Mouse (Mus musculus) heart, adult 8-10 months (tissue): ENCODE results near the gene Pramel4. TPM values are rescaled to one million over a fixed set of nuclear protein-coding genes. Genes with fewer than 3 reads are reported as not detected.
"Not testable (repeated sequence)": the region's sequence is repeated elsewhere in the genome, so short reads cannot be mapped to it uniquely, and the experiment has no call there.

ENCODE experiments used
- DNase-seq: peaks from one replicate; pipeline ENCODE4 v3.0.0; 2022; ENCODE audit warnings: low spot score
- total RNA-seq, 4 experiments: library from RNA; stranded (reverse); gene quantifications; 2 replicates each; pipeline ENCODE4 v1.2.4; 2022

Gene Pramel4
- not detected for total RNA-seq

DNA sequence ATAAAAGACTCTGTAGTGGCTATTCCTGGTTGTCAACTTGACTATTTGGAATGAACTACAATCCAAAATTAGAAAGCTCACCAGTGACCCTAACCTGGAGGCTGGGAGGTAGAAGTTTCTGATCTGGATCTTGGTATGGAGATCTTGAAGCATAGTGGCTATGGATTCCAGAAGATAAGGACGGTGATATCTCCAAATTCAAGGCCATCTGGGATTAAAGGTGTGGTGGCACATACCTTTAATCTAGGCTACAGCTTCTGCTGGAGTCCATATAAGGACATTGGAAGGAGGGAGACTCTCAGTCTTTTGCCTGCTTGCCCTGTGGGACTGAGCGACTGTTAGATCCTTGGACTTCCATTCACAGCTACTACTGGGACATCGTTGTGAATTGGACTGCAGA is at the start of gene Pramel4:
TSS of gene Pramel4 (plus strand) at position 301 of the 400 bp plus-strand sequence.
- not testable (repeated sequence) for DNase-seq

DNA sequence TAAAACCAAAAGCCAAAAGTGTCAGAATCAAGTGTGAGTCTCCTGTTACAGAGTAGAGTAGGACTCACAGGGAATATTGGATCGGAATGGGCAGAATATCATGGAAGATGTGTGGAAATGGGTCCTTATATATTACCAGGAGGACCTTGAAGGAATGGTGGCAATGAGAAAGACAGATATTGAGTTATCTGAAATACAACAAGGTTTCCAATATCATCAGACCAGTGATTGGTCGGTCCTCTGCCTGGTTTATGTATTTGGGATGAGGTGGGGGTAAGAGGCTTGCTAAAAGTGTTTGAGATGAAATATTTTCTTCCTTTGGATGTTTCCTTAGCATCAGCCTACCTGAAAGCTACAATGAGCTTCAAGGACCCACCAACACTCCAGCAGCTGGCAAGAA is 47.2 kb downstream of the Pramel4 start, which contains the start of gene Gm13102:
TSS of gene Gm13102 (plus strand) at position 301 of the 400 bp plus-strand sequence.
- not testable (repeated sequence) for DNase-seq

Other genes with a start within 250 kb of the Pramel4 start
- gene Gm13084, start 243.0 kb upstream of the Pramel4 start, total RNA-seq = not detected
- gene Gm13103, start 212.6 kb upstream of the Pramel4 start, total RNA-seq = not detected
- not detected for gene Pramef6, start 158.7 kb upstream of the Pramel4 start, total RNA-seq
- not detected for gene Pramef25, start 108.1 kb upstream of the Pramel4 start, total RNA-seq
- gene Gm13101, start 92.2 kb upstream of the Pramel4 start, total RNA-seq = not detected
- not detected for gene Pramef17, start 64.8 kb upstream of the Pramel4 start, total RNA-seq
- not detected for gene Gm13102, start 47.3 kb downstream of the Pramel4 start, total RNA-seq
- not detected for gene Oog3, start 103.5 kb downstream of the Pramel4 start, total RNA-seq
- not detected for gene Oog2, start 131.6 kb downstream of the Pramel4 start, total RNA-seq
- gene C87977, start 154.2 kb downstream of the Pramel4 start, total RNA-seq = not detected
- not detected for gene Pramel5, start 221.4 kb downstream of the Pramel4 start, total RNA-seq